Mouse (Mus musculus) 3T3-L1 (cell line): ENCODE data around the gene Arhgap11a.
A peak's percentile ranks its signal among the peaks of the same experiment; 100 is the strongest.

Experiments used
- DNase-seq: peaks from one replicate; pipeline ENCODE4 v3.0.0-alpha.2; 2015; ENCODE audit warnings: low read depth, low spot score

Arhgap11a gene

GRCm38 (mm10) chr2:113817681-113818606 lies 30.5 kb downstream of the Arhgap11a start:
- peak; percentile 54 for DNase-seq

- peak; percentile 92 for DNase-seq
These were observed 40.8 kb downstream of the Arhgap11a start for GRCm38 (mm10) chr2:113807640-113808039.

- no peak for DNase-seq
These were observed 41.4 kb downstream of the Arhgap11a start for GRCm38 (mm10) chr2:113806851-113807577.

DNA sequence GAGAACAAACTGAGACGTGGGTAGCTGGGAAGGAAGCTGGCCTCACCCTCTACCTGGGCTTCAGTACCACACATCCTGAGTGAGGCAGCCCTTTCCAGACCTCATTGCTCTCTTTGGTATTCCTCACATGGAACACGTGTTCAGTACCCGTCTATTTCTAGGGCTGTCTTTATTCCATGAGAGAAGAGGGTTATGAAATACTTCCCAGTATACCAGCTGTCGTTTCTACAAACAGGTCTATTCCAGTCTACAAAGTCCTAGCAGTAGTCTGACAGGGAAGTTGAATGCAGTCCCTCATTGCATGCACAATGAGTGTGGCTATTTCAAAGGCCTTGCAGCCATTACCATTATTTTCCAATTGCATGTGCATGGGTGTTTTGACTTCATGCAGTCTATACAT lies 42.7 kb downstream of the Arhgap11a start:
- no peak for DNase-seq

- DNase-seq, result no peak
These were observed 44.7 kb downstream of the Arhgap11a start for GRCm38 (mm10) chr2:113803753-113804152.

DNA sequence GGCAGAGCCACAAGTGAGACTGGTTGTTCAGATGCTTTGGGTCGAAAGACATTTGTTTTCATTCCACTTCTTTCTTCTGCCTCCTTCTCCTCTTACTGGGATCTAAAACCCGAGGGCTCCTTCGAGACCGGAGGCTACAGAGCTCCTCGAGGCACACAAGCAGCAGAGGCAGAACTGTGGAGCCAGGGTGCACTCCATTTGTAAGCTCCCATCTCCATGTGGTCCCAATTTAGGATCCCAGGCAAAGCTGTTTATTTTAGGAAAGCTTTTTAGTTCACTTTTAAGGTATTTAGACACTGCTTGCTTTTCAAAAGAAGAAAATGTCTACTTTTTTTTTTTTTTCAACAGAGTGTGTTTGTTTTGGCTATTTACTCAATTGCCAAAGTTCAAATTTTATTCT lies 47.6 kb downstream of the Arhgap11a start:
- no peak for DNase-seq

DNA sequence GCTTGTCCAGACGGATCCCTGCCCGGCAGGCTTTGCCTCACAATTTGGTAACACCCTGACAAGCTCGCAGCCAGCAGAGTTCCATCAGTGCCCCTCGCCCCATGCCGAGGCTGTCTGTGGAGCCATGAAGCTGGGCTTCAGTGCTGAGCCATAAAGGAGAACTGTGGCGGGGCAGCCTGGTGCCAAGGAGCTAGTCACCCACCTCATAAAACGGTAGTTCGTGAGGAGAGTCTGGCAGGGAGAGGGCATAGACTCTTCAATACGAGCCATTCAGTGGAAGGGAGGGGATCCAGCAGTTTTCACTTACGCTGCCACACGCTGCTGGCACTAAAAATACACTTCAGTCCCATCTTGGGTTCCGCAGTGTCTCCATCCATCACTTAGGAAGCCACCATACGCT lies 49.9 kb downstream of the Arhgap11a start:
- no peak for DNase-seq

DNA sequence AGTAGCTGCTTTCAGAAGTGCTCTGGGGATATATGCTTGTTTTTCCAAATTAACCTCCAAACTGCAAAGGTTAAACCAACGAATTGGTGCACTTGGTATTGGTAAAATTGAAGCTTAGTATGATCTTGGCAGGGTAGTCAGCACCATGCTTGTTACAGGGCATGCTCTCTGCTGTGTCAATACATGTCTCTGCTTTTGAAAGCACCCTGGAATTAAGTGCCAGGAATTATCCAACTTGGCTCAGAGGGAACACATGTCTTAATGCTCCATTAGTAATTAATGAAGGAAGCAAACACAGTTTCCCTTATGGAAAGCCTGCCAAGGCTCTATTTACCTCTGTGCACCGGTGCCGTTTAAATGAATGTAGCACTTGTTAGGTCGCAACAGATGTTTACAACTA lies 53.3 kb downstream of the Arhgap11a start:
- DNase-seq, result no peak

GRCm38 (mm10) chr2:113793521-113793920 lies 54.9 kb downstream of the Arhgap11a start:
- no peak for DNase-seq

- peak; percentile 62 for DNase-seq
These were observed 59.6 kb downstream of the Arhgap11a start for GRCm38 (mm10) chr2:113788821-113789387.

- no peak for DNase-seq
These were observed 60.6 kb downstream of the Arhgap11a start for GRCm38 (mm10) chr2:113787882-113788281.

- no peak for DNase-seq
These were observed 63.6 kb downstream of the Arhgap11a start for GRCm38 (mm10) chr2:113784851-113785250.

DNA sequence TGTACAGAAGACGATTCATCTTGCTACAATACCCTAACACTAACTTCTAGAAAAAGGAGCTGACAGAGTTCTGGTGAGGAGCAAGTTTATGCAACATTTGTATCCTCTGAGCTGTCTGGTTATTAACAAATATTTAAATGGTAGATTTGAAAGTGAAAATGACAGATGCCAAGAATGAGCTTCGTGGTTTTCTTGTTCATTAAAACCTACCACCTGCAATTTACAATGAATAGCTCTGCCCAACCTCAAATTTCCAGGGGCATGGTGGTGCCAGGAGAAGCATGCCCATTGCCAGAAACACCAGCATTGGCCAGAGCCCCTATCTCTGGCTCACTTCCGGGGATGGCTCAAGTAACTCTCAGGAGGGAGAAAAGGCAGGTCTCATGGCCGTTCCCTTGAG lies 66.9 kb downstream of the Arhgap11a start:
- no peak for DNase-seq
